Mouse (Mus musculus): ENCODE data around the gene Ttc28. TPM values are rescaled to one million over a fixed set of nuclear protein-coding genes. Genes with fewer than 3 reads are reported as not detected.

Ttc28 gene
- total RNA-seq, 2 experiments from 2014 or later, result 3.9 to 4.2 TPM

DNA sequence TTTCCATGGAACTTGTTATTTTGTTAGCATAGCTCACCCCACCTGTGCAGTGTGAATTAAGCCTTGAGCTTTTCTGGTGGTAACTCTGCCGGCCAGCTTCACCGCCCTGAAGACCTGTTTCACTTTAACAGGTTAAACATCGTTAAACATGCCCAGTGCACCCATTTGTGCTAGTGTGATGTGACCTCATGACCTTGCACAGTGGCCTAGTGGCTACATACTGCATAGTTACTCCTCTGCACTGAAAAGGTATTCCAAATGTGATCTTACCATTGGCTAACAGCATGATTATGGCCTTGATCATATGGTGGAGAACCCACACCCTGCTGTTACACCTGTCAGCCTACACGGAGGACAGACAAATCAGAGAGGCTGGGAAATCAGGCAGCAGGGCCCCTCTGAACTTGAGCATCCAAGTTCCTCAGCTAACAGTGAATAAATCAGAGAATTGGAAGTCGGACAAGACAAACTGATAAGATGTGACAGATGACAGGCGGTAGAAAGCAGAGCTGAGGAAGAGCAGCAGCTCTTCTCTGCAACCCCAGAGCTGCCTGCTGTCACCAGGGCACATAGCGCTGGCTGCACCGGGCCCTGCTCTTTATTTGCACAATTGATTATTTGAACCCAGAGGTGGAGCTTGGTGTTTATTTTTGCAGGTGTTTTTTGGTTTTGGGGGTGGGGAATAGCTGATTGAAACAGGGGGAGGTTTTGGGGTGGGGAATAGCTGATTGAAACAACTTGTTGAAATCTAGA is 456.5 kb downstream of the Ttc28 start:
- no peak for ATAC-seq (replicated peaks; ENCODE audit: low FRiP score, poor library complexity, severe bottlenecking)

Other genes starting within 250 kb of the Ttc28 start
- gene Noc4l, start 226.4 kb upstream of the Ttc28 start, total RNA-seq (2015; ENCODE audit: low replicate concordance), result 12.2 and 18.4 TPM in 2 replicates
- gene Noc4l, start 226.4 kb upstream of the Ttc28 start, total RNA-seq (2017; ENCODE audit: low replicate concordance), result 3.3 TPM in 2 replicates
- gene Ddx51, start 226.4 kb upstream of the Ttc28 start, total RNA-seq (2015; ENCODE audit: low replicate concordance), result 1.4 and 3.4 TPM in 2 replicates
- 2.8 TPM in 1 of 2 replicates, not detected in the other for gene Ddx51, start 226.4 kb upstream of the Ttc28 start, total RNA-seq (2017; ENCODE audit: low replicate concordance)
- 124 and 132 TPM in 2 replicates for gene Ep400, start 109.1 kb upstream of the Ttc28 start, total RNA-seq (2015; ENCODE audit: low replicate concordance)
- gene Ep400, start 109.1 kb upstream of the Ttc28 start, total RNA-seq (2017; ENCODE audit: low replicate concordance), result 94.1 and 117 TPM in 2 replicates
- gene Pus1, start 99.1 kb upstream of the Ttc28 start, total RNA-seq (2015; ENCODE audit: low replicate concordance), result 2.1 and 3.6 TPM in 2 replicates
- gene Pus1, start 99.1 kb upstream of the Ttc28 start, total RNA-seq (2017; ENCODE audit: low replicate concordance), result 1.7 and 4.1 TPM in 2 replicates
- gene Ulk1, start 69.7 kb upstream of the Ttc28 start, total RNA-seq (2015; ENCODE audit: low replicate concordance), result 50.3 and 71.4 TPM in 2 replicates
- gene Ulk1, start 69.7 kb upstream of the Ttc28 start, total RNA-seq (2017; ENCODE audit: low replicate concordance), result 28.7 and 39.8 TPM in 2 replicates
- 26.4 and 63.1 TPM in 2 replicates for gene Hscb, start 40.0 kb upstream of the Ttc28 start, total RNA-seq (2015; ENCODE audit: low replicate concordance)
- 38.1 and 50.4 TPM in 2 replicates for gene Hscb, start 40.0 kb upstream of the Ttc28 start, total RNA-seq (2017; ENCODE audit: low replicate concordance)
- 55.9 and 67.5 TPM in 2 replicates for gene Chek2, start 39.8 kb upstream of the Ttc28 start, total RNA-seq (2015; ENCODE audit: low replicate concordance)
- gene Chek2, start 39.8 kb upstream of the Ttc28 start, total RNA-seq (2017; ENCODE audit: low replicate concordance), result 93.8 and 111 TPM in 2 replicates